Mouse (Mus musculus): Measurements from ENCODE around the gene Insl3.

GRCm38 (mm10) chr8:71709134-71709799 is 20.3 kb downstream of the Insl3 start:
- TF ChIP-seq CTCF (IDR thresholded peaks at IDR 0.05) (no peak), EP300 (IDR thresholded peaks at IDR 0.05) (no peak)
